Mouse (Mus musculus) hindbrain, postnatal 0 days (tissue): Measurements from ENCODE around the gene Rarb. TPM values are rescaled to one million over a fixed set of nuclear protein-coding genes. Genes with fewer than 3 reads are reported as not detected.
A peak's percentile ranks its signal among the peaks of the same experiment; 100 is the strongest.
"Not testable (repeated sequence)": the region's sequence is repeated elsewhere in the genome, so short reads cannot be mapped to it uniquely, and the experiment has no call there.

ENCODE experiments used
- ATAC-seq: fragments of 200-750 bp; cut with Nextera tagmentation; 2 replicates; pipeline ENCODE4 v1.8.0; 2017; ENCODE audit warnings: mild to moderate bottlenecking, moderate TSS enrichment, moderate library complexity
- DNase-seq: peaks from one replicate; pipeline ENCODE4 v3.0.0-alpha.2; 2015; ENCODE audit warnings: low spot score
- H3K27ac ChIP-seq: fragments of 300-500 bp; sonication (generic); 2 replicates; pipeline ENCODE4 v1.5.1; 2014; ENCODE audit warnings: mild to moderate bottlenecking
- H3K27me3 ChIP-seq: fragments of 300-500 bp; sonication (generic); 2 replicates; pipeline ENCODE4 v1.6.1; 2014; ENCODE audit warnings: low read length, mixed read lengths; ENCODE audit not compliant: insufficient read depth
- H3K36me3 ChIP-seq: fragments of 300-500 bp; sonication (generic); 2 replicates; pipeline ENCODE4 v1.6.1; 2014; ENCODE audit warnings: low read length, mixed read lengths; ENCODE audit not compliant: insufficient read depth
- H3K4me1 ChIP-seq: fragments of 300-500 bp; sonication (generic); 2 replicates; pipeline ENCODE4 v1.6.1; 2014; ENCODE audit warnings: antibody characterized with exemption, low read length, mixed read lengths; ENCODE audit not compliant: insufficient read depth
- H3K4me2 ChIP-seq: fragments of 300-500 bp; sonication (generic); 2 replicates; pipeline ENCODE4 v1.6.1; 2014; ENCODE audit warnings: low read depth, mild to moderate bottlenecking, low read length, moderate library complexity, mixed read lengths
- H3K4me3 ChIP-seq: fragments of 300-500 bp; sonication (generic); 2 replicates; pipeline ENCODE4 v1.5.1; 2014; ENCODE audit warnings: low read length
- H3K9ac ChIP-seq: fragments of 300-500 bp; sonication (generic); replicated peaks from 2 replicates; pipeline ENCODE4 v1.6.1; 2014; ENCODE audit warnings: mild to moderate bottlenecking, low read length, moderate library complexity, mixed read lengths
- H3K9me3 ChIP-seq: fragments of 300-500 bp; sonication (generic); 2 replicates; pipeline ENCODE4 v1.6.1; 2016; ENCODE audit warnings: low read length, mixed read lengths
- CTCF ChIP-seq: IDR thresholded peaks from 2 replicates; pipeline ENCODE4 v1.5.1; 2016; ENCODE audit warnings: antibody characterized with exemption, control low read depth, low read depth
- WGBS: fragments of 180-500 bp; shearing (Covaris S2); extraction: QIAGEN DNeasy Blood & Tissue Kit; methylation state at CpG from one replicate; pipeline ENCODE4 v1.1.7; 2014; 5-methylcytosine and 5-hydroxymethylcytosine counted together
- polyA plus RNA-seq: library from polyadenylated mRNA; unstranded; fragments of >200 nt; fragmentation: Nextera tagmentation; extraction: Ambion mirVana; gene quantifications from 2 replicates; pipeline ENCODE4 v1.2.1, GENCODE M21; 2015
- total RNA-seq: library from RNA; depleted of rRNA; stranded (reverse); fragments of >200 nt; gene quantifications from 2 replicates; pipeline ENCODE4 v1.2.3, GENCODE M21; 2014

Rarb gene
- total and polyA plus RNA-seq, 2 experiments from 2014 or later: 9.6 to 13.7 TPM

DNA sequence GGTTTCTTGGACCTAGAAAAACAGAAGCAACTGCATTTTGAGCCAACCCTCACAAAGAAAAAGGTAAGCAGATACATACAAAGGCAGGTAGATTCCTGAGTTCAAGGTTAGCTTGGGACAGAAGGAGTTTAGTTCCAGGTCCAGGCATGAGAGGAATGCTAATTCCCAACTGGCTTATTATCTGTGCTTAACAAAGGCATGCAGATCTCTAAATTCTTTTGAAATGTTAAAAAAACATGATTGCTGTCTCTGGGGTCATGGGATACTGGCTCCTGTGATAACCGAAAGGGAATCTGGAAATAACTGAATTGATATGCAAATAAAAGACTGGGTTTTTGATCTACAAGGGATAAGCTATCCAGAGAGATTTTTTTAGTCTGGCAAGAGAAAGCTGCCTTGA, 28.8 kb downstream of the Rarb start:
- 83% methylated on average over 1 of the region's 1 CpGs for WGBS
- Histone ChIP-seq H3K36me3 (no peaks in the 10 kb centered on the region), H3K9ac (no peak overlapping the region), H3K4me3 (no peak overlapping the region), H3K27ac (no peak overlapping the region), H3K4me2 (no peak overlapping the region), H3K9me3 (no peaks in the 10 kb centered on the region), H3K4me1 (no peaks in the 10 kb centered on the region), H3K27me3 (no peaks in the 10 kb centered on the region)
- DNase-seq: no peak
- no peak for ATAC-seq
- no peak for TF ChIP-seq CTCF

DNA sequence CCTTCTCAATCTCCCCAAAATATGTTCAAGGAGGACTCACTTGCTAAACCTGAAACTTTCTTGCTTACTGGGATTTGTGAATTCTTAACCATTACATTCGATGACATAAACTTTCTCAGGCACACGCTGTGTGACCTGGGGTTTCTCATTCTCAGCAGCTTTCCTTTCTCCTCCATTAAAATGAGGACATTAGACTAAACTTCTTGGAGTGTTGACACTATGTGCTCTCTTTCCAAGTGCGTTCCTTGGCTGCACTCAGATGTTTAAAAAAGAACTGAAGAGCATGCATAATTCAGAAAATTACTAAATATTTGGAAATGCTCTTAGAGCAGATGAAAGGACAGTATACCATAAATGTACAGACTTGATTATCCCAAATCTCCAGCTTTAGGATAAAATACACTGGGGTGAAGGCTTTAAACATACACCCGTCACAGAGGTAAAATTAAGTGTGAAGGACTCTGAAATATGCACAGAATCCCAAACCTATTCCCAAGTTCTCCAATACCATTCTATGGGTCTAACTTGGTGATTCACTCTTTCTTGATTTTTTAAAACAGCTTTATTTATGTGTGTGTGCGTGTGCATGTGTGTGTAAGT, 36.9 kb downstream of the Rarb start:
- no peak overlapping the region for H3K27ac ChIP-seq
- DNase-seq (no peak), ATAC-seq (no peak)
- no peak overlapping the region for H3K9ac ChIP-seq
- no peak overlapping the region for H3K4me2 ChIP-seq
- no peaks in the 10 kb centered on the region for H3K9me3 ChIP-seq
- no peaks in the 10 kb centered on the region for H3K27me3 ChIP-seq
- no peak for TF ChIP-seq CTCF
- no peaks in the 10 kb centered on the region for H3K36me3 ChIP-seq
- 90% methylated on average over 5 of the region's 5 CpGs for WGBS
- H3K4me3 ChIP-seq: no peak overlapping the region
- no peaks in the 10 kb centered on the region for H3K4me1 ChIP-seq

DNA sequence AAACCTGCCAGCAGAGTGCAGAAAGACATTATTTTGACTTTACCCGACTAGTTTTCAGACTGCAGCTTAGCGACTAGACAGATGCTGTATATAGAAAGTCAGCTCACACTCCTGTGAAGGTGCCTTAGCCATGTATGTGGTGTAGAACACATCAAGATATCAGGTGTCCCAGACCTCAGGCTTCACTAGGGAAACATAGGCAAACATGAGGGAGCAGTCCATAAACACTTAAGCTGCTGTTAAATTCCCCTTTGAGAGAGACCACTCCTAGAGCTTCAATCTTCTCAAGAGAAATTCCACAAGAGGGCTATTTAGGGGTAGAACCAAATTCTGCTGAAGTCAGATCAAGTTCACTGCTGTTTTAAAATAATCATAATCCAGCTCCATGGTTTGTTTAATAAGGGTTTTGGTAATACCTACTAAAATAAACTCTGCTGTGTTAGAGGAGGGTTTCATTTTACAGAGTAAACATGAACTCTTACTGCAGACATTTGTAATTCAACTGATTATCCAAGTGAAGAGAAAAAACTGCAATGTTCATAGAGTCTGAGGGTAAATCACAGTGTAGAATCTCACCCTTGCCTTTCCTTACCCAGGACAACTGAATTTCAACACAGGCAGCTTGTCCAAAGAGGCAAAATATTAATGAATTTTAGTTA, 42.1 kb downstream of the Rarb start:
- no peak overlapping the region for H3K27ac ChIP-seq
- no peak overlapping the region for H3K4me3 ChIP-seq
- DNase-seq: no peak
- H3K4me2 ChIP-seq: no peak overlapping the region
- H3K9me3 ChIP-seq: no peaks in the 10 kb centered on the region
- no peaks in the 10 kb centered on the region for H3K27me3 ChIP-seq
- H3K4me1 ChIP-seq: no peaks in the 10 kb centered on the region
- 76% methylated on average over 2 of the region's 2 CpGs for WGBS
- no peak for ATAC-seq
- H3K36me3 ChIP-seq: no peaks in the 10 kb centered on the region
- no peak for TF ChIP-seq CTCF
- no peak overlapping the region for H3K9ac ChIP-seq

DNA sequence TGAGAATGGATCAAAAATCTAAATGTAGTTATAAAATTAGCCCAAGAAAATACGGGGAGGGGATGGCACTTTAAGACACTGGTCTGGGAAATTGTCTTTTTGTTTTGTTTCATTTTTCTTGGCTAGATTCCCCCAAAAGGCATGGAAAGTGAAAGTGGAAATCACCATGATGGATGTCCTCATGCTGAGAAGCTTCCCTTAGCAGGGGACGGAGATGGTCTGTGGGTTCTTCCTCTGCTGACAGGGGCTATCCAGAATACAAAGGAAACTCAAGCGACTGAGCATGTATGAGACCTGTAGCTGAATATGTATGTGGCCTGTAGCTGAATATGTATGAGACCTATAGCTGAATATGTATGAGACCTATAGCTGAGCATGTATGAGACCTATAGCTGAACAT, 46.0 kb downstream of the Rarb start:
- no peak for TF ChIP-seq CTCF
- Histone ChIP-seq H3K4me1 (no peaks in the 10 kb centered on the region), H3K4me2 (no peak overlapping the region), H3K4me3 (no peak overlapping the region), H3K27ac (no peak overlapping the region), H3K9me3 (no peaks in the 10 kb centered on the region), H3K36me3 (no peaks in the 10 kb centered on the region), H3K27me3 (no peaks in the 10 kb centered on the region), H3K9ac (no peak overlapping the region)
- ATAC-seq (no peak), DNase-seq (no peak)
- 49% methylated on average over 3 of the region's 3 CpGs for WGBS

DNA sequence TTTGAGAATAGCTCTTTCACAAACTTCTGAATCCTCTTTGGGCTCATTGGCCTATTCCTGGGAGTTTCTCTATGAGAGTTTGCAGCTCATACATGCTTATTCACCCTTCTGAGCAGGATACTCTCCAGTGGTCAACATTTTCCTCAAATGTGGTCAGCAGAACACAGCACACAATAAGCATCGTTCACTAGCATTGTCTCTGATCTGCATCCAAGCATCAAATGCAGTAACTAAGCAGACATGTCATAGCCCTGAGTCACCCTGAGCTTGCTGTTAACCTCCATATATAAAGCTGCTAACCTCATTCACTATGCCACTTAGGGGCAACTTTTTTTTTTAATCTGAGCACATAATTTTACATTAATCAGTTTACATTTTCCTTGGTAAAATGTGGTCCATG, 53.1 kb downstream of the Rarb start:
- Histone ChIP-seq H3K4me3 (no peak overlapping the region), H3K9ac (no peak overlapping the region), H3K4me1 (no peaks in the 10 kb centered on the region), H3K27ac (no peak overlapping the region), H3K4me2 (no peak overlapping the region), H3K9me3 (no peaks in the 10 kb centered on the region), H3K36me3 (no peaks in the 10 kb centered on the region), H3K27me3 (no peaks in the 10 kb centered on the region)
- TF ChIP-seq CTCF: no peak
- ATAC-seq: no peak
- WGBS: 58% methylated on average over 1 of the region's 1 CpGs
- DNase-seq: no peak

DNA sequence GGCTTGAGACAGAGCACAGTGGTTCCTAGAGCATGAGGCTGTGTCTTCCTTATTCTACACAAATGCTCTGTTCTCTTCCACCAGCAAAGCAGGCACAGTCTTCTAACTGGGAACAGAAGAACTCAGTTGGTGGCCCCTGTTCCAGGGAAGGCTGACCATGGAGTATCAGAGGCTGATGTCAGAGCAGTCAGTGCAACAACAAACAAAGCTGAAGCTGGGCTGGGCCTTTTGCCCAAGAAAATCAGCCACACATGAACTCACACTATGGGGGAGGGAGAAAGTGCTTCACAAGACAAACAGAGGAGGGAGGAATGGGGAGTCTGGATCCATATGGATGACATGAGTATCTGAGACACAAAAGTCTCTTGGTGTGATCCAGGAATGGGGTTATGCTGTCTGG, 56.2 kb downstream of the Rarb start:
- no peak for TF ChIP-seq CTCF
- H3K9me3 ChIP-seq: no peaks in the 10 kb centered on the region

DNA sequence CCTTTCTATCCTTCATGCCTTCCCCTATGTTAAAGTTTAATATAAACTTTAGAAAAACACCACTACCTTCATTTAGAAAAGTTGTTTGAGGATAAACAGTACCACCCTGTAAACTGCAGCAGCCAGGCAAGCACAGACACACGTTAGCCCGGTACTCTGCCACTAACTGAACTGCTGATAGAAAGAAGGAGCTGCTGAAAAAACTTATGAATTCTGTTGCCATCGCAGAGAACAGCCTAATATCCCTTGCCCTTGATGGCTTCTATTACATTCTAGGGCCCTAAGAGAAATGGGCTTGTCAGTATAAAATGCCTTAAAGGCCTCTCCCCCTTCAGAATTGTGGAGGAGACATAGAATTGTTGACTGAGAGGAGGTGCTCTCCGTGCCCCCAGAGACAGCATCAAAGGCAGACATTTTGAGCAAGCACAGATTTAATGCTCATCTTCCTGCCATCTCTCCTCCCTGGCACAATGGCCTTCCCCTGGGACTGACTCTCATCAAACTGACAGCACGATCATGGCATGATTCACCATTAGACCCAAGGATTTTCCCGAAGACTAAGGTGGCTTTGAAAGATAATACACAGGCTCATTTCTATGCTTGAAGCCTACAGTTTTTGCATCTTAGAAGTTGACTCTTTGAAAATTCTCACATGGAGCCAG, 60.1 kb downstream of the Rarb start:
- Histone ChIP-seq H3K4me1 (no peaks in the 10 kb centered on the region), H3K27me3 (no peaks in the 10 kb centered on the region), H3K9ac (no peak overlapping the region), H3K27ac (no peak overlapping the region), H3K4me3 (no peak overlapping the region), H3K4me2 (no peak overlapping the region), H3K36me3 (no peaks in the 10 kb centered on the region), H3K9me3 (no peaks in the 10 kb centered on the region)
- no peak for ATAC-seq
- no peak for DNase-seq
- WGBS: 57% methylated on average over 6 of the region's 6 CpGs
- TF ChIP-seq CTCF: no peak

More for the DNA sequence above, 56.2 kb downstream of the Rarb start:
- no peak overlapping the region for H3K4me3 ChIP-seq
- H3K4me2 ChIP-seq: no peak overlapping the region
- ATAC-seq (peak; percentile 90), DNase-seq (peak; percentile 69)
- H3K27me3 ChIP-seq: no peaks in the 10 kb centered on the region
- H3K4me1 ChIP-seq: no peaks in the 10 kb centered on the region
- H3K27ac ChIP-seq: no peak overlapping the region
- H3K9ac ChIP-seq: no peak overlapping the region
- no peaks in the 10 kb centered on the region for H3K36me3 ChIP-seq

DNA sequence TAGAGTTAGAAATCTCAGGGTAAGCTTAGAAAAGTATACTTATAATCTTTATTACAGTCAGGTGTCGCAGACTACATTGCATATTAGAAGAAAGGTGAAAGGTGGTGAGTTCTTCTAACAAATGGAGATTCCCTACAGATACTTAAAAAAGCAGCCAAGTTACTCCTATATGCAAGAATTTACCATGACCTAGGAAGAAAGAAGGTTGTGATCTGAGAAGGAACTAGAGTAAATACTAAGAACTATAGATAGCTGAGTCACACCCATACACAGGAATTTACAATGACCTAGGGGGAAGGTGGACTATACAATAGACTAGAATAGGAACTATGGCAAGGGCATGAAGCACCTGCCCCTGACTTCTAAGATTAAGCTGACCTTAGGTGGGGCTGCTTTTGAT, 63.4 kb downstream of the Rarb start:
- H3K9ac ChIP-seq, H3K9me3 ChIP-seq, H3K4me2 ChIP-seq, H3K27me3 ChIP-seq, ATAC-seq, DNase-seq, H3K4me1 ChIP-seq, H3K4me3 ChIP-seq, H3K27ac ChIP-seq, H3K36me3 ChIP-seq: not testable (repeated sequence)
- 95% methylated on average over 1 of the region's 1 CpGs for WGBS
